Mouse (Mus musculus): ENCODE measurements around the gene Dnajb5.
"Not testable (repeated sequence)": the region's sequence is repeated elsewhere in the genome, so short reads cannot be mapped to it uniquely, and the experiment has no call there.

Gene Dnajb5

DNA sequence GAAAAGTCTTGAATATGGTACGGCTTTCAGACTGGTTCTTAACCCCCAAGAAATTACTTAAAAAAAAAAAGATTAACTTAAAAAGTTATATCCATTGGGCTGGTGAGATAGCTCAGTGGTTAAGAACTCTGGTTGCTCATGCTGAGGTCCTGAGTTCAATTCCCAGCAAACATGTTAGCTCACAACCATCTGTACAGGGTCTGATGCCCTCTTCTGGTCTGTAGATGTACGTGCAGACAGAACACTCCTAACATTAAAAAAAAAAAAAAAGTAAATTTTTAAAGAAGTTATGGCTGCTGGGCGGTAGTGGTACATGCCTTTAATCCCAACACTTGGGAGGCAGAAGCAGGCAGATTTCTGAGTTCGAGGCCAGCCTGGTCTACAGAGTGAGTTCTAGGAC, 28.4 kb downstream of the Dnajb5 start:
- DNase-seq: no peak

DNA sequence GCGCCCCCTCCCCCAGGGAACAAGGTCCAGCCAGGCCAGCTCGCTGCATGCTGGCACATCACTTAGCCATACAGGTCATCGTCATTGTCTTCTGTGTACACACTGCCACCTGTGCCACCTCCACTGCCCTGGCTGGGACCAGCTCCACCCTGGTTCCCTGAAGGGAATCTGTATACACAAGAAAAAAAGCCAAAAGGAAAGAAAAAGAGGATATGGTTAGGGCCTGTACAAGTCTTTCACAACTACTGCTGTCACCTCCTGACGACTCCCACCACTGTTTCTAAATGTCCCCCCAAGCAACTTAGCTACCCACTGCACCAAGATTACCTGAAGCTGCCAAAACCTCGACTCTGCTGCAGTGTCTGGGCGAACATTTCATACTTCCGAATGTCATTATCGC, 30.9 kb downstream of the Dnajb5 start:
- not testable (repeated sequence) for DNase-seq

DNA sequence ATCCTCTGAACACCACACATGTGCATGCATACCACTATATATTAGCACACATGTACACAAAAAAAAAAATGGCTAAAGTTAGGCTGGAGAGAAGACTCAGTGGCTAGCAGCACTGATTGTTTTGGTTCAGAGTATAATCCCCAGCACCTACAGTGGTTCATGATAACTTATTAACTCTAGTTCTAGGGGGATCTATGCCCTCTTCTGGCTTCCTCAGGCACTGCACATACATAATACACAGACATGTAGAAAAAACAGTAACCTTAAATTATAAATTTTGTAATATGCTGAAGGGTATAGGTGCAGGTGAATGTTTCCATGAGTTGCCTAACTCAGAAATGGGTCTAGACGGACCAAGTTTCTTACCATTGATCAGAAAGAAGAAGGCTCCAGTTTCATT, 38.7 kb downstream of the Dnajb5 start:
- no peak for DNase-seq

DNA sequence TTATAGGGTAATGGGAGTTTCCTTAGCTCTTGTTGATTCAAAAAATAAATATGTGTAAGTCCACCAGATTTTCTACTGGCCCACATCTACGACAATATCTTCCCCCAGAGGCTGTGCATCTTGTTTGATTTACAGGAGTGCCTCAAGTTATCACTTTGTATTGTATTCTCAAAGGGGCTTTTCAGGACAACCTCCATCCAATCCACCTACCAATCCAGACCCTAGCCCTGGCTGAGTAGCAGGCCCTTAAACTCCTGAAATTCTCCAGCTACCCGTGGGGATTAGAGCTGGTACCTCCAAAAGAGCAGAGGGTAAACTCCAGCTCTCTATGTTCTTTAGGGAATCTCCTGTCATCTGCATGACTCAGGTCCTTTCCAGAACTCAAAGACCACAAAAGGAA, 48.4 kb downstream of the Dnajb5 start:
- no peak for DNase-seq

DNA sequence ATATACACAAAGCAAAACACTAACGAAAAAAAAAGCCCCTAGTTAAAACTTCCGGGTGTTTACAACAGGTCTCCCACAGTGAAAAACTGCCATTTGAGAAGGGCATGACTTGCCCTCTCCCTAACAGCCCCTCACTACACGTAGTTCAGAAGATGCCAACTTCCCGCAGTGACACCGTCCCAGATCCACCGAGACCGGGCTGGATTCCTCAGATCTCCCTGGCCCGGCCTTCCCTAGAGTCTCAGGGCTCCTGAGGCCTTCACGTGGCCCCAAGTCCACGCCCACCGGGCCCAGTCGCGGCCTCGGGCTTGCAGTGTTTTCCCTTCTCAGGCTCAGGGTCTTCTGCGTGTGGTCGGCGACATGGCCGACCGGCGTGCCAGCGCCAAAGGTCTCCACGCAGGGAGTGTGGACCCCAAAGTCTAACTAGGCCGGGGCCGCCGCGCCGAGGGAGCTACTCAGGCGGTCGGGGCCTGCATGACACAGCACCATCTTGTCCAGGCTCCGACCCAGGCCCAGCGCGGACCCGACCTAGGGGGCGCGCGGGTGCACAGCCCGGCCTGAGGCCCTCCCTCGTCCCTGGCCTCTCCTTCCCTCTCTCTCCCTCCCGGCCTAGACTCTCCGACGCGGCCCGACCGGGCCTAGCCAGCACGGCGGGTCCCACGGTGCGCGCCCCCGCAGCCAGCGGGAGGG, 50.0 kb downstream of the Dnajb5 start:
- DNase-seq: peak; percentile 87

DNA sequence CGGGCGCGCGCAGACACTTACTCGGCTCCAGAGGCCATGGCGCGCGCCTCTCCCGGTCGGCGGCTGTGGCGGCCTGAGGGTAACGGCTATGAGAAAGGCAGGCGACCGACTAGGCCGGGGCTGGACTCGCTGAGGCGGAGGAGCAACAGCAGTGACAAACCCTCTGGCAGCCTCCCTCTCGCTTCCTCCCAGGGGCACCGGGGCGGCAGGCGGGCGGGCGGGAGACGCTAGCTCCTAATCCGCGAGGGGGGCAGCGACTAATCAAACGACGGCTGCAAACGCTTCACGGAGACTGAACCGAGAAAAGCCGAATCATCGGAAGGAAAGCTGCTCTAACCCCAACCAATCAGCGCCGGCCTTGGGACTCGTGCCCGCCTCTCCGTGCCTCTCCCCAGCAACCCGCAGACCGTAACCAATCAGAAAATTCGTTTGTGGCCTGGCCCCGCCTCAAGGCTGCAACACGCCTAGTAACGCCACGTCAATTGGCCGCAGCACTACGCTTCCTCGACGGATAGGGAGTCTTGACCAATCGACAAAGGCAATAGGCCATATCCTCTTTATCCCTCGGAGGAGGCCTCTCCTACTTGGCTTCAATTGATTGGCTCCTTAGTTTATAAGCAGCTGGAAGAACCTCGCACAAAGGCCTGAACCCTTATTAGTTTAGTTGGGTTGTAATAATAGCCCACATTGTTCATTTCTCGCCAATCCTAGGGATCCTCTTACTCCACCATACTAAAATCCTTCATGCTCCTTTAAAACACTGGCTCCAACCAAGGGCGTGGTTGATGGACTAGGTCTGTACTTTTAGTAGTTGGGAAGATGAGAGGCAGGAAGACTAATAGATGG, 50.8 kb downstream of the Dnajb5 start, which contains the start of gene Vcp:
Vcp (minus strand) TSS at position 367 of the 846 bp plus-strand sequence.
- peak; percentile 99 for DNase-seq

DNA sequence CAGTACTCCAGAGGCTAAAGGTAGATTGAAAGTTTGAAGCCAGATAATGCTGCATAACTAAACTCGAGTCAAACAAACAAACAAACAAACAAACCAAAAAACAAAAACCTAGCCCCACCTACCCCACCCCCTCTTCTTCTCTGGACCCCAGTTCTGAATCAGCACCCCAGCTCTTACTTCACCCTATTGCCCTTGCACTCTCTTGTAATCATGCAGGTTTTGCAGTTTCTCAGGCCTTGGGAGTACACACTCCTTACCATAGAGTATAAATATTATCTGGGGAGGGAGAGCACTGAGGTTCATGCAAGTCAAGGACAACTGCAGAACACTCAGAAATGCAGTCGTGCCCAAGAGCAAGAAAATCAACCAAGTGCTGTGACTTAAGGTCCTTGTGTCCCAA, 51.7 kb downstream of the Dnajb5 start:
- DNase-seq: no peak

DNA sequence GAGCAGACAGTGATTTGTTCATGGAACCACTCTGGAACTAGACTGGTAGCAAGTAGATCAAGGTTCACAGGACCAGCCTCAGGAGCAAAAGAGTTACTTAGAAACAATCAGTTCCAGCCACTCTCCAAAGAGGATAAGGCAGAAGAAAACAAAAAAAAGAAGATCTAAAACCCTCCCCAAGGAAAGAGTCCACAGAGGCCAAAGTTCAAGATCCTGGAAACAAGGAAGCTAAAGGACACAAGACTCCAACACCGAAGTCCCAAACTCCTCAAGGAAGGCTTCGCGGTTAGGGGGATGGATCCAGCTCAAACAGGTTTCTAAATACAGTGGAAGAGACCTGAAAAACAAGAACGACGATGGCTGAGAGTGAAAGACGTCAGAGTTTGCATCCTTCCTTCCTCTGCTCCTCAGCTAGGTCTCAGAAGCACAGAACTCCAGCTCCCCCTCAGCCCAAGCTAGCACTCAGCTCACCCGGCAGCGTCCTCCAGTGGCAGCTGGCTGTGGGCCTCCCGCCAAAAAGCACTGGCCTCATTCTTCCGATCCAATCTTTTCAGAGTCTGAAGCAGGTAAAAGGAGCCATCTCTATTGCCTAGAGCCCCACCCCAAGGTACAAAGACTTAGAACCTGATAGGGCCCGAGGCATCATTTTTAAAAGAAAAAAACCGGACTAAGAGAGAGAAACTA, 53.3 kb downstream of the Dnajb5 start:
- DNase-seq: no peak

DNA sequence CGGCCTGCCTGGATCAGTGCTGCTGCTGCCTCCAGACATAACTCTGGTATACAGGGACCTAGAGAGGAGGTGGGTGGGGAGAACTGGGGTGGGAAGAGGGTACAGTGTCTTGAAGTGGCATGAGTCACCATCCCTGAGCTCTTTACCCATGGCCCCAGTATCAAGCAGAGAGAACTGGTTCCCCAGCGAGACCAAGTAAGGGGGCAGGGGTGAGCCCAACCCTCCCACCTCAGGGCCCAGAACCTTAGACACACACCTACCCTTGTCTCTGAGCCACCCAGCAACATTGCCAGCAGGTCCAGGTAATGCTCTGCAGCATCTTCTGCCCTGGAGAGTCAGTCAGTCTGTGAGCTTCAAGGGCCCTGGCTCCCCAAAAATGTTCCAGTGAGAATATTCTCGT, 55.3 kb downstream of the Dnajb5 start:
- no peak for DNase-seq

DNA sequence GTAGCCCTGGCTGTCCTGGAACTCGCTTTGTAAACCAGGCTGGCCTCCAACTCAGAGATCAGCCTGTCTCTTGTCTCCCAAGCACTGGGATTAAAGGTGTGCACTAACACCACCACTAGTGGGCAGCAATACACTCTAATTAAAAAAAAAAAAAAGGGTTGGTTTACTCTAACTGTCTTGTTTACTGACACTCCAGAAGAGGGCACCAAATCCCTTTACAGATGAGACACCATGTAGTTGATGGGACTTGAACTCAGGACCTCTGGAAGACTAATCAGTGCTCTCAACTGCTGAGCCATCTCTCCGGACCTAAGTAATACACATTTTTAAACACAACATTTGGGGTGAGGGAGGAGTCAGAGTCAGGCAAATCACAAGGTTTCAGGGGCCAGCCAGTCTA, 56.2 kb downstream of the Dnajb5 start:
- peak; percentile 57 for DNase-seq

All from kidney, postnatal 14 days (tissue).